Mouse (Mus musculus): ENCODE data around the gene Htatip2.
A peak's percentile ranks its signal among the peaks of the same experiment; 100 is the strongest.

DNA sequence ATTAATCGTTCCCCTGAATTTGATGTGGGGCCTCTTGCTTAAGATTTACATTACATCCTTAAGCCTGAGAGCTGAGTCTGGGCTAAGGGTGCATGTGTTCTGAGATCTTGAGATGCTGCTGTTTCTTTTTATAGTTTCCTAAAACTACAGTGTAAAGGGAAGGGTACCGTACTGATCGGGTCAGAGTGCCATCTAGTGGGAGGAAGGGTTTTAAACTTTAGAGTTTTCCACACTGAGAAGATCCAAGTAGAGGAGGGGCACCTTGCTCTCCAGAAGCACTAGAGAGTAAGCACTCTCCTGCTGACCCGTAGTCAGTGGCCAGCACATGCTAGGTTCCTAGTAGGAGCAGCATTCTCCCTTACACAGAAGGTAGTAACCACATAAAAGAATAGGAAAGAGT, 52.4 kb downstream of the Htatip2 start:
- no peak for TF ChIP-seq EP300 (optimal IDR thresholded peaks at IDR 0.05)
- peak; percentile 62 for TF ChIP-seq CTCF (IDR thresholded peaks at IDR 0.05; ENCODE audit: low read depth)
